Mouse (Mus musculus) left cerebral cortex, adult 8-10 months (tissue): ENCODE data around the gene Cps1. TPM values are rescaled to one million over a fixed set of nuclear protein-coding genes. Genes with fewer than 3 reads are reported as not detected.

Experiments
- DNase-seq, 2 experiments: peaks; one replicate each; pipeline ENCODE4 v3.0.0; 2022; ENCODE audit warnings: low spot score in 2 of 2
- total RNA-seq, 4 experiments: library from RNA; stranded (reverse); gene quantifications; 2 replicates each; pipeline ENCODE4 v1.2.4; 2022

The Cps1 gene
- total RNA-seq, 4 experiments from 2014 or later = 0.23 to 0.57 (median 0.31) TPM

DNA sequence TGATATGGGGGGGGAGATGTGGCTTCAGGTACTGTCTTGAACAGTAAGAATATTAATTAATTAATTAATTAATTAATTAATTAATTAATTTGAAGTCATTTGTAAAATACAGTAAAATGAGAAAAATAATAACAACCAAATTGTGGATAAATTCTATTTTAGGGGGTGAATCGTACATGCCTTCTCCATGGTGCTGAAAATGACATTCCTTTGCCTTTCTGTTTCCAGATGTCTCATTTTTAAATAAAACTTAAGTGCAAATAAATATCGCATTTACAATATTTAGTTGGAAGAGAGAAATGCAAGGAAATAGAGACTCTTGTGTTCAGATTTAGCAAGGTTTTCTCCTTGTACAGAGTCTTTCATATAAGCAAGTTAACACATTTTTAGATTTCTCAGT is 112.0 kb downstream of the Cps1 start:
- no peak for DNase-seq

DNA sequence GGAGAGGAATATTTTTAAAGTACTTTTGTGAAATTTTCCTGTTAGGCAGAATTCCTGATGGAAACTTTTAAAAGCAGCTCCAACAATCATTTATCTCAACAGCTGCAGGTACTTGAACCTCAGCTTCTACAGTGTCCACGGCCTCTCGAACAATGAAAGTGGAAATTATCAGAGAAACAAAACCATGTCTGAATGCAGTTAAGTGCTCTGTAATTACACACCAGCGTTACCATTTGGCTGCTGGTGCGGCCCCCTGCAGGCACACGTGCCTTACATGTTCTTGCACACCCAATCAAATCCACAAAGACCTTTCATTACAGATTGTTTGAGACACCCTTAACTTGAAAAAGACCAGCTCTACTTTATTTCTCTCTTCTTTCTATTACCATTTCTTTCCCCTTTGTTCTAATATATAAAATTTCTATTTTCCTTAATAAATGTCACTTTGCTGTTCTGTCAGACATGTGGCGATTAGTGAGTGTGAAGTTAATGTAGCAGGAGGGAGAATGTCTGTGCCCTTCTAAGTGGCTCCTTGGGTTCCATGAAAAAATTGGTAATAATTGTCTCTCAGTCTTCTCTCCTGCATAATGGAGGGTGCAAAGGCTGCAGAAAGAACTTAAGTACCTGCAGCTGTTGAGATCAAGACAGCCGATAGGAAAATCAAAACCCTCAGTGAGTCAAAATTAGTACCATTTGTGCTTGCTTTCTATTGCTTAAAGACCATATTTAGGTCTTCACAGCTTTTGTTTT is 112.8 kb downstream of the Cps1 start:
- no peak for DNase-seq

DNA sequence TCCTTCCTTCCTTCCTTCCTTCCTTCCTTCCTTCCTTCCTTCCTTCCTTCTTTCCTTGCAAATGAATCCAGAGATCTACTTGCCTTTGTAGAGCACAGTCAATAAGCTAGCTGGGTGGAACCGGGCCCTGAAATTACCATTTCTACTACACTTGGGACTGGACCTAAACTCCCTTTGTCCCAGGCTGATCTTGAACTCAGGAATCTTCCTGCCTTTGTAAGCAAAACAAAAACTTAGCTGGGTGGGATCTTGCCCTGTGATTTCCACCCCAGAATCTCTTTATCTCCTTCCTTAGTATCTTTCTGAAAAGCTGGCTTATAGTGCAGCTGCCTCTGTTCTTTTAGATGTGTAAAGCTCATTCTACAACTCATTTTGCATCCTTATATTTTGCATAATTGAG is 115.6 kb downstream of the Cps1 start:
- DNase-seq = no peak

DNA sequence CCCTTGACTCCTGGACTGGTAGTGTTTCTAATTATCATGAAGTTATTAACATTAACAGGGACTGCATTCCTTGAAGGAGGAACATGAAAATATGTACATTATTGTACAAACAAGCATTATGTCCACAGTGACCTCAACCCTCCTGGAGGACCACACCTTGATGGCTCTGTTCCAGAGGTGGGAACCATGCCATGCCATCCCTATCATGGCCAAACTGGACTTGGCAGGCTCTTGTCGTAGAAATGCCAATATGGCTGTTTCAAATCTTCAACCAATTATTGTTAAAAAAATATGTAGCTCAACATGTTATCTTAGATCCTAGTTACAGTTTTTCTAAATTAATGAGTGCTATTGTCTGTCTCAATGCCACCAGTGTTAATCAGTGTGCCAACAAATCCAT is 116.1 kb downstream of the Cps1 start:
- no peak for DNase-seq

DNA sequence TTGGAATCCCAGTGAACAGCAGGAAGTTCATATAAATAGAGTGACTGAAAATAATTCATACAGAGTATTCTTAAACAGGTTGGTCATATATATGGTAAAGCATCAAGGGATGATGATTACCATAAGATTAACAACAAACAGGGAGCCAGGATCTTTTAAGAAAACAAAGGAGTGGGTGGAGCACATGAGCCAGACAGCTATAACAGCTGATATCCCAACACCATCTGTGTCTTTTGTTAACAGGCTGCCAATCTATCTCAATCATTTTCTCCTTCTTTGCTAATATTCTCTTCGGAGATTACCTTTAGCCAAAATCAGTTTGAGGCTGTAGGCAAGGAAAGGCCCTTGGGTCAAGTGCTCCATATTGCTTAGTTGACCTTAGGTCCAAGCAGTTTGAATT is 142.4 kb downstream of the Cps1 start:
- DNase-seq = no peak

DNA sequence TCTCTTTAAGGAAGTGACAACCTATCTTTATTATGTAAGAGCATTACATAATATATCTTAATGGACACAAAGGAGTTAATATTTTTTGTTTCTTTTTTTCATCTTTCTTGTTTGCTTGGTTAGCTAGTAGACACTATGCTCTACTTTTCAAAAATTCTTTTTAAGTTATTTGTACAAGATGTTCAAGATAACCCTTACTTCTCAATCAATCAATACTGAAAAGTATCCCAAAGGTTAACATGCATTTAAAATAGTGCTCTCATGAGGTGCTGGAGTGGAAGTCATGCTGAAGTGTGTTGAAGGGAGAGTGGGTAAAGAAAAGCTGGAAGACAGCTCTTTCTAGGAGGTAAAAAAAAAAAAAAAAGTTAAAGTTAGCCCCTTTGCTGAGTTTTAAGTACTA is 145.1 kb downstream of the Cps1 start:
- no peak for DNase-seq

DNA sequence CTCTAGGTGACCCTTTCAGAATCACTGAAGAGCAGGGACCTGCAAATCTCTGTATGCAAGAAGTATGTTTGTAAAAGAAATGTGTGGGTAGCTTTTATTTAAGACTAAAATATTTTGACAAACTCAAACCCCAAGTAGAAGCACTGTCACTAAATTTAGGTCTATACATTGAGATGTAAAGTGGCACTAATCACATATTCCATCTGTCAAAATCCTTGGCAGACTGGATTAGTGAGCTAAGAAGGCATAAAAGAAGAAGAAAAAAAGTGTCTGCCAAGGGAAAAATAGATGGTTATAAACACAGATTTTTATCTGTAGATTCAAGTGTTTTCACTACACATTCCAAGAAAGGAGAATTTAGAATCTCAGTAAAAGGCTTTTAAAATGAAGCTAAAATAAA is 145.6 kb downstream of the Cps1 start:
- no peak for DNase-seq

DNA sequence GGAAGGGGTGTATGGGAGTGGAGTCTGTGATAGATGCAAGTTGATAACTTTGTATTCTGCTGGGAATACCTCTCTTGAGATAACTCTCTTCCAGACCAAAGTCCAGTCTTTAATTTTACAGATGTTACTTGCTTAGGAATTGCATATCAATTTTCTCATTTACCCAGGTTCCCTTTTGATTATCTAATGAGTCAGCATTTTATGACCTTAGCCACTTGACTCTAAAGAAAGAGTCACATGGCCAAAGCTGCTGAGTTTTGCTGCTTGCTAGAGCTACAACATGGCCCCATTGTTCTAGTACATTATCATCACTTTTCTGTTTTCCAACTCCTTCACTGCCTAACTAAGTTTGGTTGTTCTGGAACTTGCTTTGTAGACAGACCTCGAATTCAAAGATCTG is 153.4 kb downstream of the Cps1 start:
- no peak for DNase-seq

Other genes starting within 250 kb of the Cps1 start
- gene Myl1, start 177.6 kb upstream of the Cps1 start, total RNA-seq = 1 to 10 TPM in 3 of 4 experiments, not detected in 1; 1.8 to 8.0 (median 5.0) TPM
- gene Lancl1, start 84.2 kb upstream of the Cps1 start, total RNA-seq = 100 to 1,000 TPM; 196 to 219 (median 217) TPM